Mouse (Mus musculus) v-Abl transformed pro-B cells (cell line): Measurements from ENCODE around the gene Cd2.

Experiments
- in situ Hi-C, 2 experiments: fragments of 400-800 bp; cut with MboI; formaldehyde crosslinking; loops; one replicate each; pipeline ENCODE4 v1.15.1; 2025; ENCODE audit not compliant: unreplicated experiment in 2 of 2

Gene Cd2

DNA sequence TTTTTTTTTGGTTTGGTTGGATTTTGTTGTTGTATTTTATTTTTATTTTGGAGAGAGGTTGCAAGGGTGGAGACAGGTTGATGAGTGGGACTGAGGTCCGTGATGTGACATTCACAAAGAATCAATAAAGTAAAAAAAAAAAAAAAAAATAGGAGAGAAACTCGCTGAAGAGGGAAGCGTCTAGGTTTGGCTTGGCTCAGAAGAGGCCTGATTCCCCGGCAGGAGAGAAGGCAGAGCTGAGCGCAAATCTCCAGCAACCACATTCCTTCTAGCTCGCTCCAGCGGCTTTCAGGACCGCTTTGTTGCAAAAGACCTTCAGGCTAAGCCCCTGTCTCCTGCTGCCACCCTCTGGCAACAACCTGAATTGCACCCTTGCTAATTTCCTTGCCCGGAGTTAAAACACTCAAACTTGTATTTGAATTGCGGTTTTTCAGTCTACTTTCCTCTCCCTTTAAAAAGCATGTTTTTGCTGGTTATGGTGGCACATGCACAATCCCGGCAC, 7.7 kb upstream of the Cd2 start:
- in situ Hi-C loops = loop anchor here (5.0 to 25.0 kb wide), 5 partner anchors 162 to 1717 kb away; partner anchors contain the start of genes Gdap2 (in 2 of the 2), Wdr3 (in 2 of the 2) and Csde1 (in 1 of the 2)

GRCm38 (mm10) chr3:101294487-101295365, 7.0 kb upstream of the Cd2 start:
- in situ Hi-C loops = loop anchor here (5.0 to 25.0 kb wide), 7 partner anchors 72 to 1718 kb away; partner anchors contain the start of genes Gdap2 (in 2 of the 2), Wdr3 (in 2 of the 2) and Csde1 (in 1 of the 2)

GRCm38 (mm10) chr3:101293571-101294135, 5.9 kb upstream of the Cd2 start:
- in situ Hi-C loops = loop anchor here (5.0 to 25.0 kb wide), 6 partner anchors 71 to 1719 kb away; partner anchors contain the start of genes Gdap2 (in 2 of the 2), Wdr3 (in 2 of the 2) and Csde1 (in 1 of the 2)

DNA sequence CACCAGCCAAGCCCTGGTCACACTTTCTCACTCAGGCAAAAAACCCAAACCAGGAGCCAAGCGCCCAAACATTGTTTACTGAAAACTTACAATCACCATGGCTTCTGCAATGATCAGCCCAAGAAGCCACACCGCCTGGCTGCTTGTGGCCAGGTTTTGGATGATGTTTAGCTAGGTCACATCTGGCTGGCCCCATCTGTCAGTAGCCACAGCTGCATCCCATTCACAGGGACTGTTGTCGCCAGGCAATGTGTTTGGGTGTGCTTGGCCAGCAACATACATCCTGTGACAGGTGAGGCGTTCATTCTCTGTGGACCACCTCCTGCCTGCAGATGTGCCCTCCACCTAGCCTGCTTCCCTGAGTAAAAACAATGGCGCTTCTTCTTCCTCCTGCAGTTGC, 4.9 kb upstream of the Cd2 start:
- in situ Hi-C loops = loop anchor here (5.0 to 25.0 kb wide), 6 partner anchors 70 to 1720 kb away; partner anchors contain the start of genes Gdap2 (in 2 of the 2), Wdr3 (in 2 of the 2) and Csde1 (in 1 of the 2)

- in situ Hi-C loops = loop anchor here (5.0 to 25.0 kb wide), 6 partner anchors 69 to 1721 kb away; partner anchors contain the start of genes Gdap2 (in 2 of the 2), Wdr3 (in 2 of the 2) and Csde1 (in 1 of the 2)
These were observed 3.1 kb upstream of the Cd2 start for GRCm38 (mm10) chr3:101290587-101291520.

GRCm38 (mm10) chr3:101290036-101290435, 2.3 kb upstream of the Cd2 start:
- in situ Hi-C loops = loop anchor here (5.0 to 25.0 kb wide), 6 partner anchors 68 to 1722 kb away; partner anchors contain the start of genes Gdap2 (in 2 of the 2), Wdr3 (in 2 of the 2) and Csde1 (in 1 of the 2)

DNA sequence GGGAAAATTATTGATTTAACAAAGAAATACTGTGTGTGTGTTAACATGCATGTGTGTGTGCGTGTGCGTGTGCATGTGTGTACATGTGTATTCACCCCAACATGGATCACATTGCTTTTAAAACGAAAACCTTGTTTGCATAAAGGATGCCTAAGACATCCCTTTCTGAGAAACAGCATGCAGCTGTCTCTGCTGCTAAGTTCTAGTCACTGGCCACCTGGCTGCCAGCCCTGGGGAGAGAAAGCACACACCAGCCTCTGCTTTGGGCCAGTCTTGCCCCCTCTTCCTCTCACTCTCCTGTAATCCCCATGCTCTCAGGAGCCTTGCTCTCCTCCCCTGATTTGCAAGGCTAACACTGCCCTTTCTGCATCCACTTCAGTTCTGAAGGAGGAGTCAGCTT, 1.7 kb upstream of the Cd2 start:
- in situ Hi-C loops = loop anchor here in 1 of 2 experiments (25.0 kb wide), 2 partner anchors 1127 to 1723 kb away; partner anchors contain the start of genes Csde1, Gdap2 and Wdr3

- in situ Hi-C loops = loop anchor here in 1 of 2 experiments (25.0 kb wide), 2 partner anchors 1124 to 1726 kb away; partner anchors contain the start of genes Csde1, Gdap2 and Wdr3
These were observed 1.1 kb downstream of the Cd2 start for GRCm38 (mm10) chr3:101286336-101287325.

DNA sequence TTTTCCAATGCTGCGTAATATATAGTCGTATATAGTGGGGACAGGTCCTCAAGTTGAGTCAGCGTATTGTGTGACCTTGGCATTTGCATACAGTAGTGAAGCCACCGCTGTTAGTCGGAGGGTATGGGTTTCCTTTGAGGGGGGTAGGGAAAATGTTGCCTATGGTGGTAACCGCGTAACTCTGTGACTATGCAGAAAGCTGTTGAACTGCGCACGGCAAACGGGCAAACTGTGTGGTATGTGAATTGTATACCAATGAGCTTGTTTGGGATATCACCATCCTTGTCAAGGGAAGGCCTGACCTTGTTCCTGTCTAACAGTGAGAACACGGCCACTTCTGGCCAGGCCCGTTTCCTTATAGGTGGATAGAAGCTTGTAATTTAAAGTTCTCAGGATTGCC, 1.9 kb downstream of the Cd2 start:
- in situ Hi-C loops = loop anchor here in 1 of 2 experiments (25.0 kb wide), 2 partner anchors 1124 to 1726 kb away; partner anchors contain the start of genes Csde1, Gdap2 and Wdr3

GRCm38 (mm10) chr3:101285021-101285615, 2.6 kb downstream of the Cd2 start:
- in situ Hi-C loops = loop anchor here in 1 of 2 experiments (25.0 kb wide), 2 partner anchors 1123 to 1727 kb away; partner anchors contain the start of genes Csde1, Gdap2 and Wdr3

DNA sequence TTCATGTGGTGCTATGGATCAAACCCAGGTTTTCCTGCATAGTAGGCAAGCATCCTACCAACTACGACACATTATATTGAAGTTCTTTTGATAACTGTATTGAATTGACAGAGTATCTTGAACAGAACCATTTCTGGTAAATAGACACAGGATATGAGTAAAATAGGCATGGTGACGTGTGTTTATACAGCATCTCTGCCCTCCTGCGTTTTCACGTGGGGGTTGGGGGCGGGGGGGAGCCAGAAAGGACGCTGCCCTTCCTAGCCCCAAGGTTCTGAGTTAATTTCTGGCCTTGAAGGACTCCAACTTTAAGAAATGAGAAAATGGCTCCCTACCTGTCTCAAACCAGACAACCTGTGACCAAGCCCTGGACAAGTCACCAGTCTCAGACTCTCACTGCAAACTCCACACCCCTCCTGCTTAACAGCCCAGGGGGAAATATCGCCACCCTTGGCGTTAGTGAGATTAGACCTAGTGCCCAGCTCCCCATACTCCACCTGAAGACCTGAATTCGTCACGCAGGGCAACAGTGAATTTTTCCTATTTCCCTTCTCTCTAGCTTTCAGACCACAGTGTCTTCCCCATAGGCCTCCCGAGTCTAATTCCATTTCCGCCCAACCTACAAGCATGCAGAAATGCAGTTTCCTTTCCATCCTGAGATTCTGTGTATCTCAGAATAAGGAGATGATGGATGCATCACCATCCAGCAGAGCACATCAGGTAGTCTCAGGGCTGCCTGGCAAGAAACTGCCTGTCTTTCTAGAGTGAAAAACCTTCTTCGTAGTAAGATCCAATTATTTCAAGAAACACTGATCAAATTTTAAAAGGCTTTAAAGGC, 3.7 kb downstream of the Cd2 start:
- in situ Hi-C loops = loop anchor here in 1 of 2 experiments (25.0 kb wide), 2 partner anchors 1122 to 1728 kb away; partner anchors contain the start of genes Csde1, Gdap2 and Wdr3

GRCm38 (mm10) chr3:101283441-101283840, 4.3 kb downstream of the Cd2 start:
- in situ Hi-C loops = loop anchor here in 1 of 2 experiments (25.0 kb wide), 2 partner anchors 1121 to 1729 kb away; partner anchors contain the start of genes Csde1, Gdap2 and Wdr3

DNA sequence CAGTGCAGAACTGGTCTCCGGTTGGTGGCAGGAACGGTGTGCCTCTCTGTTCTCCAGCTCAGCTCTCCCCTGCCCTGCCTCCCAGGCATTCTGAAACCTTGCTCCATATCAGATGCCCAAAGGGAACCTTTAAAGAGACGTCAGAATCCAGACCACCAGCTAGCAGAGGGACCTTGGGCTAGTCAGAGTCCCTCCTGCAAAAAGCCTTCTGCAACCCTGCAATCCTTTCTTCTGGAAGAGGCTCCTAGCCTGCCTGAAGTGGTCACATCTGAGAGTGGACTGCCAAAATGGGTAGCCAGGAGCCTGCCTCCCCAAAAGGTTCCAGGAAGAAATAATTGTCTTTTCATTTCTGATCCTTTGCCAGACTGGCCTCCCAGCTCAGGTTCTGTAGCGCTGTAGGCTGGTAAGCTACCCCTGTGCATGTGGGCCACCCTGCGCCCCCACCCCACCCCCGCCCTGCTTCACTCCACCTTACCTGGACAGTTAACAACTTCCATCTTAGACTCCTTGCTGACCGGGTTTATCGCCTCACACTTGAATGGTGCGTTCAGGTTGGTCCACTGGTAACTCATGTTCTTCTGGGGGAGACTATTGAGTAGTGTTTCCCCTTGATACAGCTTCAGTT, 5.1 kb downstream of the Cd2 start:
- in situ Hi-C loops = loop anchor here in 1 of 2 experiments (25.0 kb wide), 2 partner anchors 1120 to 1730 kb away; partner anchors contain the start of genes Csde1, Gdap2 and Wdr3

DNA sequence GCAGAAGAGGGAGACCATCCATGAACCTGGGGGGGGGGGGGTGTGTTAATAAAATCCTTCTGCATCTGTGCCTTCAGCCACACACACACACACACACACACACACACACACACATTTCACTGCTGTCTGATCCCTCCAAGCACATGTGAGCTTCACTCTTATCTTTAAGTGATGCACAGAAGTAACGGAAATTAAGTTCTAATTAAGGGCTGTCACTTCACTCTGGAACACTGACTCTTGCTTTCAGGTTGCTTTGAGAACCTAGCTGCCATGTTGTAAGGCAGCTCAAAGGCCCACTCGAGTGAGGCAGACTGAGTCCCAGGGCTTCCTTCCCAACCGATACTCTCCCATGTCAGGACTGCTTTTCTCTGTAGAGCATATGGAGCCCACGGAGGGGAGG, 5.9 kb downstream of the Cd2 start:
- in situ Hi-C loops = loop anchor here in 1 of 2 experiments (25.0 kb wide), 2 partner anchors 1120 to 1730 kb away; partner anchors contain the start of genes Csde1, Gdap2 and Wdr3

GRCm38 (mm10) chr3:101280348-101281311, 7.1 kb downstream of the Cd2 start:
- in situ Hi-C loops = loop anchor here in 1 of 2 experiments (25.0 kb wide), 2 partner anchors 1118 to 1732 kb away; partner anchors contain the start of genes Csde1, Gdap2 and Wdr3
